Mouse (Mus musculus) bone marrow, adult 2 months (tissue): ENCODE data around the gene Mmrn2. TPM values are rescaled to one million over a fixed set of nuclear protein-coding genes. Genes with fewer than 3 reads are reported as not detected.
"Not testable (repeated sequence)": the region's sequence is repeated elsewhere in the genome, so short reads cannot be mapped to it uniquely, and the experiment has no call there.

Experiments used
- H3K27ac ChIP-seq: fragments of 200-500 bp; 2 replicates; pipeline ENCODE4 v1.5.1; 2012; ENCODE audit warnings: low read depth, mild to moderate bottlenecking, control low read depth, inconsistent platforms, low read length; ENCODE audit not compliant: control insufficient read depth, poor library complexity, insufficient read depth
- H3K4me1 ChIP-seq: fragments of 200-500 bp; 2 replicates; pipeline ENCODE4 v1.6.1; 2011; ENCODE audit warnings: low read length; ENCODE audit not compliant: control insufficient read depth, insufficient read depth
- H3K4me3 ChIP-seq: fragments of 200-500 bp; replicated peaks from 2 replicates; pipeline ENCODE3; 2011; ENCODE audit warnings: mild to moderate bottlenecking, low read depth, low read length, control low read depth; ENCODE audit not compliant: control insufficient read depth
- CTCF ChIP-seq: fragments of 200-500 bp; IDR thresholded peaks from 2 replicates; pipeline ENCODE4 v1.5.1; 2011; ENCODE audit warnings: low read length, control low read depth; ENCODE audit not compliant: control insufficient read depth, insufficient read depth
- POLR2A ChIP-seq: fragments of 200-500 bp; IDR thresholded peaks from 2 replicates; pipeline ENCODE4 v1.6.1; 2011; ENCODE audit warnings: low read depth, mild to moderate bottlenecking, control low read depth, low read length, borderline replicate concordance; ENCODE audit not compliant: control insufficient read depth
- WGBS: fragments of 180-500 bp; shearing (Covaris S2); methylation state at CpG from one replicate; pipeline ENCODE4 v1.1.7; 2018; 5-methylcytosine and 5-hydroxymethylcytosine counted together
- polyA plus RNA-seq: library from polyadenylated mRNA; stranded (reverse); fragments of >200 nt; gene quantifications from 2 replicates; pipeline ENCODE4 v1.2.4, GENCODE M21; 2011; ENCODE audit warnings: low replicate concordance; ENCODE audit not compliant: missing spikeins, insufficient read depth, insufficient read length

The Mmrn2 gene
- polyA plus RNA-seq, 1 experiment: 3.0 TPM

DNA sequence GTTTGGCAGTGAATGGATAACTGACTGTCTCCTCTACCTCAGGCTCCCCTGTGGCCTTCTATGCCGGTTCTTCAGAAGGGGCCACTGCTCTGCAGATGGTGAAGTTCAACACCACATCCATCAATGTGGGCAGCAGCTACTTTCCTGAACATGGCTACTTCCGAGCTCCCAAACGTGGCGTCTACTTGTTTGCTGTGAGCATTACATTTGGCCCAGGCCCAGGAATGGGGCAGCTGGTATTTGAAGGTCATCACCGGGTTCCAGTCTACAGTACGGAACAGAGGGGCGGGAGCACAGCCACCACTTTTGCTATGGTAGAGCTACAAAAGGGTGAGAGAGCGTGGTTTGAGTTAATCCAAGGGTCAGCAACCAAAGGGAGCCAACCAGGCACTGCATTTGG lies 27.6 kb downstream of the Mmrn2 start:
- TF ChIP-seq CTCF (no peak), POLR2A (no peak)
- no peak overlapping the region for H3K4me3 ChIP-seq
- WGBS: 83% methylated on average over 8 of the region's 8 CpGs

DNA sequence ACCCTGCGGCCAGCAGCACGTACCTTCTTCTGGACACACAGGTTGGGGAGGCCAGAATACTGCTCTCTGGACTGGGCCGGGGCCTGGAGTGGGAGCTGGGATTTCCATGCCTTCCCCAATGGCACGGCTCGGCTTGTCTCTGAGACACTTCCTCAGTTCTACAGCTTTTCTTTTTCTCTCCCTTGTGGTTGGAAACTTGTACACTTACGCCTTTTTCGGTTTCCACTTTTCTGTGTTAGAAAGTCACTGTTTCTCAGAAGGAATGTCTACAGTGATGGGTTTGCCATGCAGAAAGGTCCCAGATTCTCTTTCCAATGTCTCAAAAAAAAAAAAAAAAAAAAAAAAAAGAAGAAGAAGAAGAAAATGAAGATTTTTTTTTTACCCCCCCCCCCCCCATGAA lies 28.2 kb downstream of the Mmrn2 start:
- H3K4me1 ChIP-seq: no peaks in the 10 kb centered on the region; the same call in 1 of the 2 replicates
- WGBS: 77% methylated on average over 7 of the region's 7 CpGs
- H3K4me3 ChIP-seq: no peak overlapping the region
- no peak for TF ChIP-seq POLR2A
- no peak for TF ChIP-seq CTCF
- H3K27ac ChIP-seq: no peak overlapping the region

More for the DNA sequence above, 27.6 kb downstream of the Mmrn2 start:
- Histone ChIP-seq H3K4me1 (no peaks in the 10 kb centered on the region; the same call in 1 of the 2 replicates), H3K27ac (no peak overlapping the region)

DNA sequence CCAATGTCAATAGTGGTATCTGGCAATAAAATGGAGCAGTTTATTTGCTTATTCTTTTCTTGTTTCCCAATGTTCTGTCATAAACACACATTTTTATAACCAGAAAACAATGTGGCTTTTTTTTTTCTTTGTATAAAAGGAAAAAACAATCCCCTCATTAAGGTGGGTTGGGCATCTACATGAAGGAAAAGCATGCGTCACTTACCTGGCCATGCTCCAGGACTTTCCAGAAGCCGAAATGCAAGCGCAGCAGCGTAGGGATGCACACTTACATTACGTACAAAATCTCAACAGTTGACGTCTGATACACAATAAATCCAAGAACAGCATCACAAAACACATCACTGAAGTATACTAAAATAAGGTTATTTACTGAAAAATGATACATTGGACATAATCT lies 35.5 kb downstream of the Mmrn2 start:
- no peak for TF ChIP-seq CTCF
- TF ChIP-seq POLR2A: no peak
- WGBS: 87% methylated on average over 6 of the region's 6 CpGs
- Histone ChIP-seq H3K4me1 (no peaks in the 10 kb centered on the region; the same call in 1 of the 2 replicates), H3K4me3 (no peak overlapping the region), H3K27ac (no peak overlapping the region)

DNA sequence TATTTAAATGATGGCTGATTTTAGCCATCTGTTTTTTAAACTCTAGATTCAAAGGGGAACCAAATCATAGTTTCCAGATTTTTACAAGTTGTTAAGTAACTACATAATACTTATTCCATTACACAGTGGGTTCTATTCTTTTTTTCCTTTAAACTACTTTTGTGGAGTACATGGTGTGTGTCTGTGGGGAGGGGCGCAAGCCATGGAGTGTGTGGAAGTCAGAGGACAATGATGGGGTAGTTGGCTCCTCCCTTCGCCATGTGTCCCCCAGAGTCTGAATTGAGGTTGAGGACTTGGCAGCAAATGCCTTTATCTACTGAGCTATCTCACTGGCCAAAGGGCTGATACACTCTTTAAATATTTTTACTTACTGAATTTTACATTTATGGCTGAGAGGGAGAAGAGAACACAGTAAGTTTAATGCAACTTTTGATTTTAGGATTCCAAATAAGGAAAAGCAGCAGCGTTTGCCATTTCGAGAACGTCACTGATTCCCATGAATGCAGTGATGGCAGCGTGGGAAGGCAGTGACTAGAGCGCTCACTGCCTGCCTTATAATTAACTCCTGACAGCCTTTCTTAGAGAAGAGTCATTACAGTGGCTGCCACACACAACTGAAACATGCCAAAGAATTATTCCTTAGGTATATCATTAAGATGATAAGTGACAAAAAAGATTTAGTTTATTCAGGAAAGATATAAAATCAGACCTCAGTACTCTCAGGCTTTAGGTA lies 37.1 kb downstream of the Mmrn2 start:
- Histone ChIP-seq H3K4me3 (no peak overlapping the region), H3K4me1 (no peaks in the 10 kb centered on the region; the same call in 1 of the 2 replicates), H3K27ac (no peak overlapping the region)
- 83% methylated on average over 7 of the region's 7 CpGs for WGBS
- TF ChIP-seq POLR2A: no peak
- no peak for TF ChIP-seq CTCF

DNA sequence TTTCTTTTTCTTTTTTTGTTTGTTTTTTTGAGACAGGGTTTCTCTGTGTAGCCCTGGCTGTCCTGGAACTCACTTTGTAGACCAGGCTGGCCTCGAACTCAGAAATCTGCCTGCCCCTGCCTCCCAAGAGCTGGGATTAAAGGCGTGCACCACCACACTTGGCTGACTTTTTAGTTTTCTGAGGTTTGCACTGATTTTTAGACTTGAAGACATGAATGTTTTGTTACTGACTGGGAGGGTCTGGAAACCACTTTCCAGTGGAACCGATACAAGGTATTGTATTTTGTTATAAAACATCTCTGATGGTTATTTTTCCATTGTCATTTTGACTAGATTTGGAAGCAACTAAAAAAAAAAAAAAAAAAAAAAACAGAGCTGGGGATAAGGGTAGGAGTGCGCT lies 41.7 kb downstream of the Mmrn2 start:
- not testable (repeated sequence) for H3K4me3 ChIP-seq, H3K27ac ChIP-seq, H3K4me1 ChIP-seq
- 82% methylated on average over 4 of the region's 4 CpGs for WGBS

DNA sequence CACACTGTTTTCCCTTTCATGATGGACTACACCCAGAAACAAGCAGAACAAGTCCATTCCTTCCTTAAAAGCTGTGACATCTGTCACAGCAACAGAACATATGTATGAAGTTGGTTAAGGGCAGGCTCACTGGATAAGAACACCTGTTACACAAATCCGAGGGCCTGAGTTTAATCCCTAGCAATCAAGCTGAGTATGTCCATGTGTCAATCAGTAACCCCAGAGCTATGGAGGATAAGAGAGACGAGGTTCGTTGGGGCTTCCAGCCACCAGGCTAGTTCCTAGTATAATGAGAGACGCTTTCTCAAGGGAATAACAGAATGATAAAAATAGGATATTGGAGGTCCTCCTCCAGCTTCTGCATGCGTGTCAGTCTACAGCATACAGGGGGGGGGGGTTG lies 42.2 kb downstream of the Mmrn2 start:
- 81% methylated on average over 5 of the region's 5 CpGs for WGBS
- Histone ChIP-seq H3K27ac (no peak overlapping the region), H3K4me3 (no peak overlapping the region), H3K4me1 (no peaks in the 10 kb centered on the region)
- no peak for TF ChIP-seq POLR2A
- no peak for TF ChIP-seq CTCF

DNA sequence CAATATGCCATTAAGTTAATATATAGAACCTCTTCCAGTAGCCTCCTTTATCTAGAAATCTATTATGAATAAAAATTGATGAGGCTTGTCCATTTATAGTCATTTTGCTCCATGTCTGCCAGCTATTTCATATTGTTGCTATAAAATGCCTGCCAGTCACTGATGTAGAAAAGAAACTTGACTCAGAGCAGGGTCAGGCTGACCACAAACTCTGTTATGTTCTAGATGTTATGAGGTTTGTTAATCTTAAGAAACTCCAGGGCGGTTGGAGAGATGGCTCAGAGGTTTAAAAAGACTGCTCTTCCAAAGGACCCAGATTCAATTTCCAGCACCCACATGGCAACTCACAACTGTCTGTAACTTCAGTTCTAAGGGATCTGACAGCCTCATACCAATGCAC lies 45.8 kb downstream of the Mmrn2 start:
- Histone ChIP-seq H3K4me3 (no peak overlapping the region), H3K27ac (no peak overlapping the region), H3K4me1 (no peaks in the 10 kb centered on the region)
- TF ChIP-seq POLR2A (no peak), CTCF (no peak)
- WGBS: 57% methylated on average over 1 of the region's 1 CpGs

DNA sequence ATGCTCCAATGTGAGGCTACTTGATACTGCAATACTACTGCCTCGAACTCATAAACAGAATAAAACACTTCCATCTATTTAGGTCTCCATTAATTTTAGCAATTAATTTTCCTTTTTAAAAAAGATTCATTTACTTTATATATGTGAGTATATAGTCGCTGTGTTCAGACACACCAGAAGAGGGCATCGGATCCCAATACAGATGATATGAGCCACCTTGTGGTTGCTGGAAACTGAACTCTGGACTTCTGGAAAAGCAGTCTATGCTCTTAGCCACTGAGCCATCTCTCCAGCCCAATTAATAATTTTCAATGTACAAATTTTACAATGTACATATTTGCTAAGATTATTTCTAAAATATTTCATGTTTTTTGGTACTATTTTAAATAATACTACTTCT lies 53.0 kb downstream of the Mmrn2 start:
- 80% methylated on average over 3 of the region's 3 CpGs for WGBS

DNA sequence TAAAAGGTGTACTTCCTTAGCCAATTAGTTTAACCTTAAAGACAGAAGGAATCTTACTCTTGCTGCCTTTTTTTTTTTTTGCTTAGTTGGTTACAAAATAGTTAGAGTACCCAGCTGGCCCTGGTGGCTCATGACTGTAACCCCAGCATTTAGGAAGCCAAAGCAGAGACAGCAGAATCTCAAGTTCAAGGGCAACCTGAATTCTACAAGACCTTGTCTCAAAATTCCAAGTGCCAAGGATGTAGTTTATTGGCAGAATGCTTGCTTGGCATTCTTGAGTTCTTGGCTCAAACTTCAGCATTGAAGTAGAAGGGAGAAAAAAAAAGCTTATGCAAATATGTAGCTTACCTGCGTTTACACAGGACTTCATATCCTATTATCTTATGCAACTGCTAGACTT lies 53.8 kb downstream of the Mmrn2 start:
- Histone ChIP-seq H3K4me1 (no peaks in the 10 kb centered on the region), H3K4me3 (no peak overlapping the region), H3K27ac (no peak overlapping the region)
- TF ChIP-seq CTCF: no peak
- no peak for TF ChIP-seq POLR2A
- 92% methylated on average over 1 of the region's 1 CpGs for WGBS

More for the DNA sequence above, 53.0 kb downstream of the Mmrn2 start:
- Histone ChIP-seq H3K4me1 (no peaks in the 10 kb centered on the region), H3K4me3 (no peak overlapping the region), H3K27ac (no peak overlapping the region)
- no peak for TF ChIP-seq POLR2A
- no peak for TF ChIP-seq CTCF
